Mouse (Mus musculus): ENCODE results near the gene Ap5s1. TPM values are rescaled to one million over a fixed set of nuclear protein-coding genes. Genes with fewer than 3 reads are reported as not detected.

Gene Ap5s1
- total and polyA plus RNA-seq, 3 experiments: 33.1 to 71.4 (median 41.7) TPM

GRCm38 (mm10) chr2:131179246-131179886, 27.5 kb upstream of the Ap5s1 start:
- intact Hi-C loops (cut with DNase I): loop anchor here (10.0 kb wide), 1 partner anchor 345 kb away; no protein-coding TSS in a partner anchor
- Histone ChIP-seq H3K79me2 (replicated peaks; ENCODE audit: control insufficient read depth, insufficient read depth, low read length) (peaks cover 8% of the 10 kb centered on the region), H3K36me3 (ENCODE audit: control insufficient read depth, insufficient read depth, low read length) (no peaks in the 10 kb centered on the region), H3K9ac (ENCODE audit: low read depth, low read length) (peak overlapping the region; percentile 99), H3K4me1 (ENCODE audit: control insufficient read depth, insufficient read depth, low read length) (peaks cover 13% of the 10 kb centered on the region), H3K27ac (peak overlapping the region; percentile 90), H3K4me3 (peak overlapping the region; percentile 84), H3K27me3 (ENCODE audit: control insufficient read depth, insufficient read depth, low read length) (no peaks in the 10 kb centered on the region)
- DNase-seq: peak; percentile 75 to 76
- TF ChIP-seq CTCF (IDR thresholded peaks at IDR 0.05): no peak
- no peak for TF ChIP-seq EP300 (IDR thresholded peaks at IDR 0.05; ENCODE audit: insufficient read depth, low read depth, low read length)
- TF ChIP-seq POLR2A (IDR thresholded peaks at IDR 0.05; ENCODE audit: insufficient read depth, low read depth, low read length): no peak
- 2% methylated on average over 65 of the region's 67 CpGs for WGBS

- Histone ChIP-seq H3K79me2 (replicated peaks; ENCODE audit: control insufficient read depth, insufficient read depth, low read length) (peaks cover 8% of the 10 kb centered on the region), H3K27ac (peak within 1 kb of the TSS; percentile 90), H3K36me3 (ENCODE audit: control insufficient read depth, insufficient read depth, low read length) (no peaks in the 10 kb centered on the region), H3K4me3 (peak within 1 kb of the TSS; percentile 84), H3K27me3 (ENCODE audit: control insufficient read depth, insufficient read depth, low read length) (no peaks in the 10 kb centered on the region), H3K4me1 (ENCODE audit: control insufficient read depth, insufficient read depth, low read length) (peaks cover 10% of the 10 kb centered on the region), H3K9ac (ENCODE audit: low read depth, low read length) (peak within 1 kb of the TSS; percentile 99)
- 0 out of 2 replicates have a peak, but pooled peaks have one; percentile 10 for TF ChIP-seq EP300 (IDR thresholded peaks at IDR 0.05; ENCODE audit: insufficient read depth, low read depth, low read length)
- TF ChIP-seq CTCF (IDR thresholded peaks at IDR 0.05): peak; percentile 68
- peak; percentile 60 for TF ChIP-seq POLR2A (IDR thresholded peaks at IDR 0.05; ENCODE audit: insufficient read depth, low read depth, low read length)
- 4% methylated on average over 57 of the region's 57 CpGs for WGBS
- DNase-seq: peak; percentile 92 to 95
- intact Hi-C loops (cut with DNase I): loop anchor here (1.0 to 10.0 kb wide), 7 partner anchors 25 to 345 kb away; partner anchors contain the start of genes Mavs and Rnf24
Observed at GRCm38 (mm10) chr2:131179990-131180587, 26.8 kb upstream of the Ap5s1 start, which contains the start of gene Cenpb. Gene Cenpb, minus strand, starts transcription at chr2:131180067.

- 3% methylated on average over 14 of the region's 14 CpGs for WGBS
- H3K27me3 ChIP-seq (ENCODE audit: control insufficient read depth, insufficient read depth, low read length): no peaks in the 10 kb centered on the region
- H3K27ac ChIP-seq: peak overlapping the region; percentile 70
- H3K4me1 ChIP-seq (ENCODE audit: control insufficient read depth, insufficient read depth, low read length): peaks cover 5% of the 10 kb centered on the region
- H3K4me3 ChIP-seq: peak overlapping the region; percentile 63
- intact Hi-C loops (cut with DNase I): loop anchor here (10.0 kb wide), 1 partner anchor 168 kb away; the partner anchor contains the start of gene Rnf24
- DNase-seq: no peak
- peak overlapping the region; percentile 70 for H3K9ac ChIP-seq (ENCODE audit: low read depth, low read length)
- H3K36me3 ChIP-seq (ENCODE audit: control insufficient read depth, insufficient read depth, low read length): no peaks in the 10 kb centered on the region
- TF ChIP-seq EP300 (IDR thresholded peaks at IDR 0.05; ENCODE audit: insufficient read depth, low read depth, low read length): no peak
- no peak; the same call in 1 of the 2 replicates for TF ChIP-seq POLR2A (IDR thresholded peaks at IDR 0.05; ENCODE audit: insufficient read depth, low read depth, low read length)
- no peak for TF ChIP-seq CTCF (IDR thresholded peaks at IDR 0.05)
- no peaks in the 10 kb centered on the region for H3K79me2 ChIP-seq (replicated peaks; ENCODE audit: control insufficient read depth, insufficient read depth, low read length)
Observed at GRCm38 (mm10) chr2:131186343-131186742, 20.5 kb upstream of the Ap5s1 start.

GRCm38 (mm10) chr2:131186771-131187601, 19.9 kb upstream of the Ap5s1 start, which contains the start of the genes Cdc25b and Spef1:
Gene Cdc25b, plus strand, starts transcription at chr2:131186949.
Gene Spef1, minus strand, starts transcription at chr2:131187282.
- peak within 1 kb of the TSS; percentile 70 for H3K27ac ChIP-seq
- H3K36me3 ChIP-seq (ENCODE audit: control insufficient read depth, insufficient read depth, low read length): no peaks in the 10 kb centered on the region
- no peaks in the 10 kb centered on the region for H3K79me2 ChIP-seq (replicated peaks; ENCODE audit: control insufficient read depth, insufficient read depth, low read length)
- H3K4me1 ChIP-seq (ENCODE audit: control insufficient read depth, insufficient read depth, low read length): peaks cover 5% of the 10 kb centered on the region
- intact Hi-C loops (cut with DNase I): loop anchor here (10.0 kb wide), 1 partner anchor 168 kb away; the partner anchor contains the start of gene Rnf24
- TF ChIP-seq POLR2A (IDR thresholded peaks at IDR 0.05; ENCODE audit: insufficient read depth, low read depth, low read length): peak; percentile 62; the same call in 1 of the 2 replicates
- peak; percentile 58 for TF ChIP-seq CTCF (IDR thresholded peaks at IDR 0.05)
- TF ChIP-seq EP300 (IDR thresholded peaks at IDR 0.05; ENCODE audit: insufficient read depth, low read depth, low read length): 0 out of 2 replicates have a peak, but pooled peaks have one; percentile 38
- 2% methylated on average over 43 of the region's 43 CpGs for WGBS
- peak within 1 kb of the TSS; percentile 63 for H3K4me3 ChIP-seq
- DNase-seq: peak; percentile 89 to 91
- peak within 1 kb of the TSS; percentile 70 for H3K9ac ChIP-seq (ENCODE audit: low read depth, low read length)
- H3K27me3 ChIP-seq (ENCODE audit: control insufficient read depth, insufficient read depth, low read length): no peaks in the 10 kb centered on the region

- DNase-seq: no peak
- Histone ChIP-seq H3K4me3 (peak overlapping the region; percentile 63; the same call in 1 of the 2 replicates), H3K36me3 (ENCODE audit: control insufficient read depth, insufficient read depth, low read length) (no peaks in the 10 kb centered on the region), H3K27me3 (ENCODE audit: control insufficient read depth, insufficient read depth, low read length) (no peaks in the 10 kb centered on the region), H3K27ac (peak overlapping the region; percentile 70), H3K4me1 (ENCODE audit: control insufficient read depth, insufficient read depth, low read length) (peaks cover 5% of the 10 kb centered on the region), H3K9ac (ENCODE audit: low read depth, low read length) (peak overlapping the region; percentile 68), H3K79me2 (replicated peaks; ENCODE audit: control insufficient read depth, insufficient read depth, low read length) (no peaks in the 10 kb centered on the region)
- intact Hi-C loops (cut with DNase I): loop anchor here (10.0 kb wide), 1 partner anchor 167 kb away; the partner anchor contains the start of gene Rnf24
- TF ChIP-seq EP300 (IDR thresholded peaks at IDR 0.05; ENCODE audit: insufficient read depth, low read depth, low read length) (no peak), CTCF (IDR thresholded peaks at IDR 0.05) (no peak)
- WGBS: 53% methylated on average over 3 of the region's 3 CpGs
Observed at GRCm38 (mm10) chr2:131187602-131187922, 19.3 kb upstream of the Ap5s1 start.

Data from heart, adult 2 months (tissue).